Mouse (Mus musculus) erythroblast, embryonic 14.5 days (primary cell): ENCODE measurements around the gene Itgb7.

Experiments
- GATA1 ChIP-seq: IDR thresholded peaks from 2 replicates; pipeline ENCODE4 v1.6.1; 2012; ENCODE audit warnings: low read length, inconsistent platforms, mixed read lengths
- TAL1 ChIP-seq: IDR thresholded peaks from 3 replicates; pipeline ENCODE4 v1.6.1; 2012; ENCODE audit warnings: low read length, inconsistent platforms, mixed read lengths

DNA sequence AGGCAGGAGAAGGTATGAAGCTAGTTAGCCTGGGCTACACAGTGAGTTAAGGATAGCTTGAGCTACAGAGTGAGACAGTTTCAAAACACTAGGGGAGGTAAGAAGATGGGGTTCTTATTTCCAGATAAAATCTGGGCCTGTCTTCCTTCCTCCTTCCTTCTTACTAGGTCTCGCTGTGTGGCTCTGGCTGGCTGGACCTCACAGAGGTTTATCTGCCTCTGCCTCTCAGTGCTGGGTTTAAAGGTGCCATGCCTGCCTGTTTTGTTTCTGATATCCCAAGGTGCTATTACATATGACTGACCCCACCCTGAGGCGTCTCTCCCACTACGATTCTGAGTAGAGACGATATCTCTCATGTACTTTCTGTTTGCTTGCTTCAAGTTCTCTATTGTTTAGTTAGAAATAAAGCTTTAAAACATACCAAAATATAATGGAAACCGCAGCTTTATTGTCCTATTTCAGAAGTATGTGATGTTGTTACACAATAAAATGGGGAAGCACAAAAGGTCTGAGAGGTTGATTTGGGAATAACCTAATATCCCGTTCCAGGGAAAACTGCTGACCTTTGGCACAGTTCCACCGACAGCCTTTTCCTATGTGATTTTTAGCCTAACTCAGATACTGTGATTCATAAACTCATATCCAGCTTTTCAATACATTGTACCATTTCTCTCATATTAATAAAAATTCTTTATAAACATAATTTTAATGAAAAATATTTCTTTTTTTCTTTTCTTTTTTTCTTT, 55.0 kb downstream of the Itgb7 start:
- no peak for TF ChIP-seq GATA1
- no peak for TF ChIP-seq TAL1
